Comparison of ENCODE assay signal across 8 mouse cellular contexts in genomic region chr9:15529275-15529964, GRCm38 (mm10). TPM values are rescaled to one million over a fixed set of nuclear protein-coding genes. Genes with fewer than 3 reads are reported as not detected.
DNase-seq lines count a peak whose midpoint lies in the region; ATAC-seq lines count a peak whose summit lies in the region.

No protein-coding gene starts in this region.

- H3K9ac ChIP-seq in kidney, embryonic 14.5 days (ENCODE audit: low read depth, low read length) = no peak overlapping the region
- H3K9ac ChIP-seq in hindbrain, embryonic 12.5 days = no peak overlapping the region
- H3K9ac ChIP-seq in lung, embryonic 16.5 days (ENCODE audit: low read length) = no peak overlapping the region

- H3K9me3 ChIP-seq in kidney, embryonic 14.5 days (ENCODE audit: control insufficient read depth, low read length) = no peaks in the 10 kb centered on the region
- no peaks in the 10 kb centered on the region for H3K9me3 ChIP-seq in hindbrain, embryonic 12.5 days (replicated peaks)
- no peaks in the 10 kb centered on the region for H3K9me3 ChIP-seq in lung, embryonic 16.5 days (ENCODE audit: control insufficient read depth, low read length)

- DNase-seq in kidney, adult 18-20 months = peak; percentile 36
- DNase-seq in T-cell, adult 2 months (ENCODE audit: low spot score) = no peak
- DNase-seq in embryo, embryonic 10 days (ENCODE audit: low spot score) = no peak
- no peak for DNase-seq in left cerebral cortex, postnatal 36 days (ENCODE audit: low spot score in 2 of 2)

- H3K4me1 ChIP-seq in kidney, embryonic 14.5 days (ENCODE audit: control insufficient read depth, insufficient read depth, low read length) = peaks cover 32% of the 10 kb centered on the region
- peaks cover 29% of the 10 kb centered on the region for H3K4me1 ChIP-seq in hindbrain, embryonic 12.5 days
- H3K4me1 ChIP-seq in lung, embryonic 16.5 days (replicated peaks; ENCODE audit: control insufficient read depth, insufficient read depth, low read length) = peaks cover 46% of the 10 kb centered on the region

- H3K36me3 ChIP-seq in kidney, embryonic 14.5 days (ENCODE audit: control insufficient read depth, insufficient read depth, low read length) = no peaks in the 10 kb centered on the region; the same call in 1 of the 2 replicates
- no peaks in the 10 kb centered on the region for H3K36me3 ChIP-seq in hindbrain, embryonic 12.5 days
- H3K36me3 ChIP-seq in lung, embryonic 16.5 days (ENCODE audit: control insufficient read depth, insufficient read depth, low read length) = no peaks in the 10 kb centered on the region

- ATAC-seq in kidney, embryonic 14.5 days (ENCODE audit: low FRiP score, low TSS enrichment) = no peak
- peak; percentile 32 for ATAC-seq in activated CD4-positive, CD25-positive, alpha-beta regulatory T cell, adult 4 months
- ATAC-seq in hindbrain, embryonic 12.5 days (ENCODE audit: low FRiP score) = peak; percentile 66
- peak; percentile 44 for ATAC-seq in lung, embryonic 16.5 days (ENCODE audit: low read depth)

- WGBS in kidney, embryonic 14.5 days = 37% methylated on average over 8 of the region's 8 CpGs
- WGBS in hindbrain, embryonic 12.5 days = 56% methylated on average over 8 of the region's 8 CpGs
- WGBS in lung, embryonic 16.5 days = 33% methylated on average over 8 of the region's 8 CpGs

- no peak overlapping the region for H3K4me3 ChIP-seq in kidney, embryonic 14.5 days (ENCODE audit: low read length)
- H3K4me3 ChIP-seq in hindbrain, embryonic 12.5 days = no peak overlapping the region
- H3K4me3 ChIP-seq in lung, embryonic 16.5 days (ENCODE audit: low read length) = no peak overlapping the region

- H3K4me2 ChIP-seq in kidney, embryonic 14.5 days (replicated peaks; ENCODE audit: low read depth, low read length) = no peak overlapping the region
- H3K4me2 ChIP-seq in hindbrain, embryonic 12.5 days (replicated peaks) = no peak overlapping the region
- H3K4me2 ChIP-seq in lung, embryonic 16.5 days (ENCODE audit: low read depth, low read length) = no peak overlapping the region

- H3K27ac ChIP-seq in kidney, embryonic 14.5 days (ENCODE audit: low read depth, low read length) = no peak overlapping the region
- no peak overlapping the region for H3K27ac ChIP-seq in hindbrain, embryonic 12.5 days
- peak overlapping the region; percentile 14; the same call in 1 of the 2 replicates for H3K27ac ChIP-seq in lung, embryonic 16.5 days (ENCODE audit: low read length)

- intact Hi-C loops in left cerebral cortex, postnatal 36 days (cut with DNase I) = no loop called here

- H3K27me3 ChIP-seq in kidney, embryonic 14.5 days (ENCODE audit: control insufficient read depth, insufficient read depth, low read length) = no peaks in the 10 kb centered on the region
- no peaks in the 10 kb centered on the region for H3K27me3 ChIP-seq in hindbrain, embryonic 12.5 days
- no peaks in the 10 kb centered on the region for H3K27me3 ChIP-seq in lung, embryonic 16.5 days (ENCODE audit: control insufficient read depth, insufficient read depth, low read depth, low read length)

RNA-seq across cellular contexts. Expression of gene Smco4, which starts 36.2 kb away (rescaled TPM):
- polyA plus RNA-seq in kidney, embryonic 14.5 days (2014; fragmentation: Nextera tagmentation; extraction: Ambion mirVana) = 7.0 and 24.0 TPM in 2 replicates
- 10 to 100 TPM; 26.7 to 55.5 TPM for polyA plus RNA-seq in activated CD4-positive, CD25-positive, alpha-beta regulatory T cell, adult 4 months (2017; shearing (Covaris generic))
- 1.2 and 1.7 TPM in 2 replicates for polyA plus RNA-seq in hindbrain, embryonic 12.5 days (2016; fragmentation: Nextera tagmentation; extraction: Ambion mirVana)
- polyA plus RNA-seq in lung, embryonic 16.5 days (2015; fragmentation: Nextera tagmentation; extraction: Ambion mirVana) = 3.2 and 3.4 TPM in 2 replicates
- 1 to 10 TPM; 3.2 to 3.9 TPM for total RNA-seq in left cerebral cortex, postnatal 36 days (2021)
